Mouse (Mus musculus): Measurements from ENCODE around the gene Gm4894.

Gm4894 gene

DNA sequence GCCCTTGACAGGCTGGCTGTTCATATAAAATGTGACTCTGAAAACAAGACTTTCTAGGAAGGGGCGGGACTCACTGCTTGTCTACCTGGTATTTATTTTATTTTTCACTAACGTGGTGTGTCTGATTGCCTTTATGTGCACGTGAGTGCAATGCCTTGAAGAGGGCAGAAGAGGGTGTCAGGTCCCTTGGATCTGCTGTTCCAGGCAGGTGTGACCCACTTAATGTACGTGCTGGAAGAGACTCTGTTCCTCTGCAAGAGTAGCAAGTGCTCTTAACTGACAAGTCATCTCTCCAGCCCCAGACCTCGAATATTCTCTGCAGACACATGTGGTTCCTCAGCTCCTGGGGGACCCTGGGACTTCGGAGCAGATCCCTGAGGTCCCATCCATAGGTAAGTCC is at the start of gene Gm4894:
TSS of gene Gm4894 (plus strand) at position 301 of the 400 bp plus-strand sequence.
- DNase-seq (ENCODE audit: low read depth, low spot score): no peak

DNA sequence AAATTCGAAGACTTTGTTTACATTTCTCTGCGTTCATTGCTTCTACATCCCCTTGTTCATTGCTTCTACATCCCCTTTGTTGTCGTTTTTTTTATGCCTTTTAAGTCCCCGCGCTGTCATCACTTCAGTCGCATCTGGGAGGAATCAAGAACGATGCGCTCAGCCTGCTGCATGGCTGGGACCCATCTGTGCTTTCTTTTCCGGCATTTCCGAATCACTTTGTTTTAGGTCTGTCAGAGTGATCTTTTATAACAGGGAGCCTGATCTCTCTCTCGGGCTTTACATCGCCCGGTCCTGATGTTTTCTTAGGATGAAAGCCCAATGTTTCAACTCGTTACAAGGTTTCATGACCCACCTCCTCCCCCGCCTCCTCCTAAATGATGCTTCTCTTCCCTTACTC is 44.0 kb upstream of the Gm4894 start:
- DNase-seq (ENCODE audit: low read depth, low spot score): no peak

DNA sequence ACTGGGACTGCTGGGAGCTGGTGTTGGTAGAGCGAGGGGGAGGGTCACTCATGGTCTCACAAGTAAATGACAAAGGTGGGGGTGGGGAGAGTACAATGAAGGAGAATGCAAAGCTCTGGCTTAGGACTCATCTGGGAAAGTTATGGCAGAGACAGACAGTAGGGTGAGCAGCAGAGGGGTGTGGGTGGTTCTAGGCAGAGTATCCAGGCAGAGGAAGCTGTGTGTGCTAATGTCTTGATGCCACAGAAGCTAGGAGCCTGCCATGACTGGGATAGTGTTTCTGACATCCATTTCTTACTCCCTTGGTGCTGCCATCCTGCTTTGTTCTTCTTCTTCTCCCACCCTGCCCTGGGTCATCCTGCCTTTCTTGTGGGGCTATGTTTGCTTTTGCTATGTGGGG is 38.8 kb upstream of the Gm4894 start:
- DNase-seq (ENCODE audit: low read depth, low spot score): no peak

DNA sequence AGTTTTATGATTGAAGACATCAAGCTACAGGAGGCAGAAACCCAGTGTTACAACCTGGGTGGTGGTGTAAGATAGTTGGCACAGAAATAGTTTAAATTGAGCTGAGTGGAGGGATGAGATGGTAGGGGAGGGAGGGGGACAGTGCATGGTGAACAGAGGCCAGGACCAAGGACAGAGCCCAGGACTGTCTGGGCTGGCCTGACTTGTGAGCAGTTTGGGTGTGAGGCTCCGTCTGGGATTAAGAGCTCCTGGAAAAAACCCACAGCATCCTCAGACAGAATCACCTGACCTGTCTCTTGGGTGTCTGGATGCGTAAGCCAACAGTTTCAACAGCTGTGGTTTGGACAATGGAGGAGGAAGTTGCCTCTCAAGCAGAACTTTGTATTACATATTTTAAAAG is 35.6 kb upstream of the Gm4894 start:
- no peak for DNase-seq (ENCODE audit: low read depth, low spot score)

DNA sequence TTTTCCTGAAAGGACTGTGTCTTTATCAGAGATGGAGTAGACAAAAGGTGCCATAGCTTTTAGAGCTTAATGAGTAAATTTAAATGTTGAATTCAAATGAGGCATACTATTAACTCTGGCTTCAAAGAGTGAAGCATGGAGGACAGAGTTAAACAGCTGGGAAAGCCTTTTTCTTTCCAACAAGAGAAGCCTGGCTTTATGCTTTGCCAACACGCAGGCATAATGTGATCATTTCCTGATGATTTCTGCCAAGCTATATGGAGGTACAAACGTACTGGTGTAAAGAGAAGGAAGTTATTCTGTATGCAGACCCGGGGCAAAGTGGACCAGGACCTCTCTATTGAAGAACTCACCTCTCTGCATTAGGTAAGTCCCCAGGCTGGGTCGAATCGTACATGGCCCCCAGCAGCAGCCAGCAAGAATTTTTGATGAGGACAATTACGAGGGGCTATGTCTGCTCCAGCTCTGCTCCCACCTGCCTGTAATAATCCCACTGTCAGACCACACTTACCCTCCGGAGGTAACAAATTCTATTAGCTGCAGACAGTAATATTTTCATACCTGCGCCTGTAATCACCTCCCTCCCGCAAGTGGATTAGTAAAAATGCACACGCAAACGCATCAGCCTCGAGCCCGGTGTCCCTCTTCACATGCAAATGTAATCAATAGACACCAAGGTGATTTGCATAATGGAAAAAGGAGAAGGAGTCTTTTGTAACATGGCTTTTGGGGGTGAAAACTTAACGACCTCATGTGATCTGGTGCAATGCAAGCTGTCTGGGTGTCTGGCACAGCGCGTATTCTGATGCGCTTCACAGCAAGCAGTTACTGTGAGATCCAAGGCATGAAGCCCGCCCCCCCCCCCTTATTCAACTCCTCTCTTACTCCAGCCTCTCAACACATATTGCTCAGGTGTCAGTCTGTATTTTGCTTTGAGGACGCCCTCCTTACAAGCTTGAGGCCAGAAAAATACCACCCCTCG is 32.4 kb upstream of the Gm4894 start:
- DNase-seq (ENCODE audit: low read depth, low spot score): no peak

DNA sequence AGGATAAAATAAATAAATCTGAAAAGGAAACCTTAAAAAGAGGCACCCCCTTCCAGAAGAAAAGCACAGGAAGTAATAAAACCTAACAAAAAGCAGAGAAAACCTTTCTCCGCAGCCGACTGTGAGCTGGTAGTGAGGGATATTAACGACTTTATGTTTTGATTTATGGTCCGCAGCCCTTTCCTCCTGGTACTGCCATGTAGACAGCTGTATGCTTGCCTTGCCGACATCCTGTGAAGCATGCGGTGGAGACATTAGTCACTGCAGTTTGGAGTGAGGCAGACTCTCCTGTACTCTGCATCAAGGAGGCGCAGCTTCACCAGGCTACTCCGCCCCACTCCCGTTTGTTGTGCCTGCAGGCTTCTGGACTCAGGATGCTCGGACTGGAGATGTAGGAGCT is 25.8 kb upstream of the Gm4894 start:
- DNase-seq (ENCODE audit: low read depth, low spot score): no peak

DNA sequence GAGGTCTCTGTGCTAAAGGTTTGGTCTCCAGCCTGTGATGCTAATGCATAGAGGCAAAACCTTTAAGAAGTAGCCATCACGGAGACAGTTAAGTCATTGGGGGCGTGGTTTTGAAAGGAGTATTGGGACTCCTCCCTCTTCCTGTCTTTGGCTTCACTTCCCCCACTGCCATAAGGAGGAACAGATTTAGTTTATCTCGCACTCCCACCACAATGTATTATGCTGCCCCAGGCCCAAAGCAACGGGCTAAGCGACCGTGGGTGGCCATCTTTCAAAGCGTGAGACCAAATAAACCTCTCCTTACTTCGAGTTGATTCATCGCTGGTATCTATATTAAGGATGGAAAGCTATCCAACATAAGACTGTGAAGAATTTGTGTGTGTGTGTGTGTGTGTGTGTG is 22.9 kb upstream of the Gm4894 start:
- no peak for DNase-seq (ENCODE audit: low read depth, low spot score)

DNA sequence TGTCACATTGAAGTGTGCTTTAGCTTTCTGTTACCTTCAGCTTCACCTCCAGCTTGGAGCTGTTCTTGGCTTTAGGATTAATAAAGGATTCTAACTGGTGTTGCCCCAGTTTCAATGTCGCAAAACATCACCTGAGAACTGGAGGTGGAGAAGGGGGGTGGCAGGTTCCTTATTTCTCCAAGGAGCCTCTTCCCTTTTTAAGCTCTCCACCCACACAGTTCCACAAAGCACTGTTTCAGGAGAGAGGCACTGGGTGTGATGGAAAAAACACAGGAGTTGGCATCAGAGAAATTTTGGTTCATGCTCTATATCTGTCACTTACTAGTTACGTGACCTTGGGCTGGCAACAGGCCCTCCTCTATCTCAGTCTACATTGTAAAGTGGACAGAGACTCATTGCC is 21.3 kb upstream of the Gm4894 start:
- no peak for DNase-seq (ENCODE audit: low read depth, low spot score)

DNA sequence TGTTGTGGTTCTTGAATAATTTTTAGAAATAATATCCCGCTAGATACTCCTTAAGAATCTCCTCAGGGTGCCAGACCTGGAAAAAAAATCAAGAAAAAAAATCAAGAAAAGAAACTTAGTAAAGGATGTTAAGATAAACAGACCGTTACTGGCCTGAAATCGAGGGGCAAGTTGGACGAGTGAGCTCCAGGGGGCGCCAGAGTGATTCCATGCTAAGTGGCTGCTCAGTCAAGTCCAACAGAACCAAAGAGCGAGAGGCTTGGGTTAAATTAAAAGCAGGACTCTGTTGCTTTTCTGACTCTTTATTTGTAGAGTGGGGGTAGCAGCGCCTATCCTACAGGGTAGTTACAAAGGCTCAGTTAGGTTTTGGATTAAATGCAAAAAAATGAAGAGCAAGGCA is 3.5 kb upstream of the Gm4894 start:
- peak; percentile 39 for DNase-seq (ENCODE audit: low read depth, low spot score)

DNA sequence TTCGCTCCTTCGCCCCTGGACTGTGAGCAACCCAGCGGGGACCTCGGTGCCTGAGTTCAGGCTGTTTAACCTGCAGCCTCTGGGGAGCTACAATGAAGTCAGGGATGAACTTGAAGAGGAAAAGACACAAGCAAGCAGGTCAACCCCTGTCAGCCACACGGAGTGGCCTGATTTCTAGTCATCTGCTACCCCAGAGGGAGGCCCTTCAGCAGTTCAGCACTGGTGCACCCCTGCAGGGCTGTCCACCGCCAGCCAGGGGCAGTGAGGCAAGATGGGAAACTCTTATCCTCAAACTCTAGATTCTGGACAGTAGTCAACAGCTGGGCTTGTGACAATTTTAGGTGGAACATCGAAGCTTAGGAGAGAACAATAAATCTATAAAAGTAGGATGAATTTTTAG is 18.6 kb downstream of the Gm4894 start:
- no peak for DNase-seq (ENCODE audit: low read depth, low spot score)

DNA sequence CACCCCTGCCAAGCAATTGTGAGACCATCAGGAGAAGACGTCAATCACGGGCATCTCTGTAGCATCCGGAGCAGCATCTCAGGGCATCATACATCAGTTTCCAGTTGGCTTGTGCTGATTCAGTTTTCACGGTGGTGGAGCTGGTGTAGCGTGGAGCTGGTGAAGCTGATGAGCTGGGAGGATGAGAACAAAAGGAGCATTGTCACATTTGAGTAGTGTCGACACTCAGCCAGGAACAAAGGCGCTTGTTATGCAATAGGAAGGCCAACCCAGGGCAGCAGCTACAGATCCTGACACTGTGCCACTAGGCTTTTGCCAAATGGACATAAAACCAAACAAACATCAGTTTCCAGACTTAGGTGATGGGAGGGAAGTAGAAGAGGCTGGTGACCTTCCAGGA is 23.2 kb downstream of the Gm4894 start:
- DNase-seq (ENCODE audit: low read depth, low spot score): no peak

DNA sequence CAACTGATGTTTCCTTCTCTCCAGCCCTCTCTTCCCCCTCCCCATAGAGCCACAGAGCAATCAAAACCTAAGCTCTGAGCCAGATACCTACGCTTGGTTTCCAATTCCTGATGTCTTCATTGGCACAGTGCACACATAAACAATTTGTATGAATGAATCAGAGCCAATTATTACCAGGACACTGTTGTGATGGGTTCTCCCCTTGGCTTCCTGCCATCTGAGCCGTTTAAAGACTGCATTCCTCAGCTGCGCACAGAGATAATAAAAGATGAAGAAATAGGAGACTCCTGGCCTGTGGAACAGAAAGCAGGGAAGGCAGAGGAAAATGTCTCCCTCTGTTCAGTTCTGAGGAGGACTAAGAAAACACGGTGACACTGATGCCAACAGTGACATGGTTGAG is 25.6 kb downstream of the Gm4894 start:
- no peak for DNase-seq (ENCODE audit: low read depth, low spot score)

DNA sequence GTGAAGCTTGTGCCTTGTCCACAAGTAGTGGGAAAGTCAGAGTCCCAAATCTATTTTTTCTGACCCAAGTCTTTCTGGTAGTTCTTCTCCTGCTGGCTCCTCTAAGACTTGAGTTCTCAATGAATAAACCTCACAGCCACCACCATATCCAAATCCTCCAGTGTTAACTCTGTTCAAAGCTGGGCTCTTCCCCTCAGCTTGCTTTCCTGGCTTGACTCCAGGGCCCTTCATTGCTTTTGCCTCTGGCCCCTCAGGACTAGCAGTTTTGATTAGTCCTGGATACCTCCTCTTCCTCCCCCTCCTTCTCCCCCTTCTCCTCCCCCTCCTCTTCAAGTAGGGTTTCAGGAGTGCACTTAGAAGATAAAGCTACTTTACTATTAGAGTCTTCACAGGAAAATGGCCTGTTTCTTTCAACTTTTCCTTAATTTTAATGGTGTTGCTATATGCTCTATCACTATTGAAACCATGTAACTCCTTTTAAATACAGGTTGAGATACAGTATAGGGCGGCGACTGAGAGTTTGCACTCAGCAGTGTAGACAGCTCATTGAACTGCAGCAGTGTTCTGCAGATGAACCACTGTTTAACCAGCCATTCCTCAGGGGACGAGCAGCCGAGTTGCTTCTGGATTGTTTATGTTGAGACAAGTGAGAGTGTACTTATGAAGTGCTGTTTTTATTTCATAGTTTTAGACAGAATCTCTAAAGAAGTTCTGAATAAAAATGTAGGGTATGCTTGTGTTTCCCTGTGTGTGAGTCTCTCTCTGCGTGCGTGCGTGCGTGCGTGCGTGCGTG is 26.4 kb downstream of the Gm4894 start:
- no peak for DNase-seq (ENCODE audit: low read depth, low spot score)

DNA sequence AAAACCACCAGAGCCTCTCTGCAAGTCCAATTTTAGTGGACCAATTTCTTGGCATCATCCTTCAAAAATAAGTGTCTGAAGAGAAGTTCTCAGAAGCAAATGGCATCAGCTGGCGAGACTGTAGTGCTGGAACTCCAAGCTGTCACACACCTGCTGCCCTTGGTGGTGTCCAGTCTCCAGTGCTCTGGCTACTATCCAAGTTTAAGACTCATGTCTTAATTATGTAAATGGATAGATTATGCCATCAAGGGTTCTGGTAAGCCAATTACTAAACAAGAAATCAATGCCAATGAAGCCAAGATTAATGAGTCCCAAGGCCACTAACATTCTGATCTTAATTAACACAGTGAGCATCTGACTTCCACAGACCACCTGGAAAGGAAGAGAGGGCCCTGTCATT is 44.8 kb downstream of the Gm4894 start:
- no peak for DNase-seq (ENCODE audit: low read depth, low spot score)

DNA sequence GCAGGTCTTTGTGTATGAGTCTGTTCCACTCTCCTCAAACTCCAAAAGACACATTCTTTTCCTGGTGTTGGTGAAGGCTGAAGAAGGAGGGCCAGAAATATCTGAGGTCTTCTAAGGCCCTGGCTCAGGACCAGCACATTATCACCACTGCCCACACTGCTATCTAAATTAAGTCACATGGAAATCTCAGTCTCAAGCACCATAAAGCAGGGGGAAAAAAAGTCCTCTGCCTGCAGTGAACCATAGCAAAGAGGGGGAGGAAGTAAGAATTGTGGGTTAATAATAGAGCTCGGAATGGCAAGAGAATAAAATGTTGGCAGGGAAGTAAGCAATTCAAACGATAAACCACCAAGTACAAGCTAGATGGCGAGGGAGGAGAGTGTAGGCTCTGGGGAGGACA is 57.2 kb downstream of the Gm4894 start:
- no peak for DNase-seq (ENCODE audit: low read depth, low spot score)

DNA sequence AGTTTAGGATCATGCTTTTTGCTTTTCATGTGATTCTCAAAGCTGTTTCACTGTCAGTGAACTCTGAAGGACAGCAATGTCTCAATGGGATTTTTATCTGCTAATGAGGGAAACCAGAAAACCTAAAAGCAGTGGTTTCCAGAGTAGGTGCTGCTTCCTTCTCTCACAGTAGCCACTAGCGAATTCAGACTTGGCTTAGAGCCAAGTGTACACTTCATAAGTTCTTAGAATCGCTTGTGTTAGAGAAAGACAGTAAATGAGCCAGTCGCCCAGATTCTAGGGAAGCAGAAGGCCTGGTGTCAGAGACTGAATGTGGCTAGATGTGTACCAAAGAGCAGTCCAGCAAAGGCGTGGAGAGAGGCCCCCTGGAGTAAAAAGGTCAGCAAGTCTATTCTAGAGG is 60.5 kb downstream of the Gm4894 start:
- no peak for DNase-seq (ENCODE audit: low read depth, low spot score)

DNA sequence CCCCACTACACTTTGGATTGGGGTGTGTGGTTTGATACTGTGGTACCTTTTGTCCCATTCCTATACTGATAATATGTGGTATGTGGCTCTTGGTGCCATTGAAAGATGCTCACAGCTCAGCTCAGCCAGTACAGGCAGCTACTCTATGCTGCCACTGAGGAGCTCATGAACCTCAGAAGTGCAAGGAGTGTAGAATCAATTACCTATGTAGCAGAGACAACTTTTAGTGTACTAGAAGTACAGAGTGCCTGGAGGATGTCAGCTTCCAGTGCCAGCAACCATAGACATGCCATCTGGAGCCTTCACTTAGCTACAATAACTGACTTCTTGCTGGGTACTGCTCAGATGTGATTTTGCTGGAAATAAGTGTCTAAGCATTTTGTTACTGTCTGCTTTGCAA is 68.3 kb downstream of the Gm4894 start:
- no peak for DNase-seq (ENCODE audit: low read depth, low spot score)
